Mouse (Mus musculus): ENCODE measurements at regions not wholly inside any gene's neighbourhood (a gene's known extent, or its start where the extent isn't known, plus 50 kb on each side); places are given as distances from the start of the nearest gene placed in this dataset.

- no peaks in the 10 kb centered on the region for H3K27me3 ChIP-seq (ENCODE audit: control insufficient read depth, insufficient read depth, insufficient read length)
- H3K79me3 ChIP-seq (ENCODE audit: low read depth), result no peaks in the 10 kb centered on the region
- TF ChIP-seq MAX (IDR thresholded peaks at IDR 0.05), result peak; percentile 73
- no peak for TF ChIP-seq FOSL1 (IDR thresholded peaks at IDR 0.05; ENCODE audit: insufficient read depth, low read length, poor library complexity, severe bottlenecking)
- H3K79me2 ChIP-seq (ENCODE audit: control insufficient read depth, insufficient read depth), result no peaks in the 10 kb centered on the region
- H3K36me3 ChIP-seq (ENCODE audit: control insufficient read depth, insufficient read depth), result no peaks in the 10 kb centered on the region
- no peak overlapping the region for H3ac ChIP-seq (ENCODE audit: control insufficient read depth, insufficient read length, low read depth)
- no peak overlapping the region for H3K4me3 ChIP-seq (ENCODE audit: insufficient read depth, poor library complexity, severe bottlenecking)
Observed at GRCm38 (mm10) chr13:52069714-52070113, 223.2 kb downstream of the Gadd45g start.

GRCm38 (mm10) chr13:52070731-52071663 is 224.5 kb downstream of the Gadd45g start:
- Histone ChIP-seq H3ac (ENCODE audit: control insufficient read depth, insufficient read length, low read depth) (no peak overlapping the region), H3K4me3 (ENCODE audit: insufficient read depth, poor library complexity, severe bottlenecking) (no peak overlapping the region), H3K79me3 (ENCODE audit: low read depth) (no peaks in the 10 kb centered on the region), H3K79me2 (ENCODE audit: control insufficient read depth, insufficient read depth) (no peaks in the 10 kb centered on the region), H3K27me3 (ENCODE audit: control insufficient read depth, insufficient read depth, insufficient read length) (no peaks in the 10 kb centered on the region), H3K36me3 (ENCODE audit: control insufficient read depth, insufficient read depth) (no peaks in the 10 kb centered on the region)
- TF ChIP-seq MAX (IDR thresholded peaks at IDR 0.05) (no peak), MYOG (IDR thresholded peaks at IDR 0.05; ENCODE audit: control insufficient read depth, extremely low read depth, insufficient read length) (no peak), CEBPB (IDR thresholded peaks at IDR 0.05; ENCODE audit: low read depth) (no peak), FOSL1 (IDR thresholded peaks at IDR 0.05; ENCODE audit: insufficient read depth, low read length, poor library complexity, severe bottlenecking) (no peak), USF1 (IDR thresholded peaks at IDR 0.05; ENCODE audit: low read depth) (no peak), CTCF (IDR thresholded peaks at IDR 0.05; ENCODE audit: control insufficient read depth, insufficient read depth, insufficient read length) (no peak), MYOD1 (IDR thresholded peaks at IDR 0.05; ENCODE audit: control insufficient read depth, insufficient read length, low read depth) (no peak)

- Histone ChIP-seq H3K4me3 (ENCODE audit: insufficient read depth, poor library complexity, severe bottlenecking) (no peak overlapping the region), H3K79me2 (ENCODE audit: control insufficient read depth, insufficient read depth) (no peaks in the 10 kb centered on the region), H3K79me3 (ENCODE audit: low read depth) (no peaks in the 10 kb centered on the region), H3ac (ENCODE audit: control insufficient read depth, insufficient read length, low read depth) (no peak overlapping the region), H3K27me3 (ENCODE audit: control insufficient read depth, insufficient read depth, insufficient read length) (no peaks in the 10 kb centered on the region), H3K36me3 (ENCODE audit: control insufficient read depth, insufficient read depth) (no peaks in the 10 kb centered on the region)
- TF ChIP-seq CEBPB (IDR thresholded peaks at IDR 0.05; ENCODE audit: low read depth) (no peak), MAX (IDR thresholded peaks at IDR 0.05) (no peak), FOSL1 (IDR thresholded peaks at IDR 0.05; ENCODE audit: insufficient read depth, low read length, poor library complexity, severe bottlenecking) (no peak), MYOD1 (IDR thresholded peaks at IDR 0.05; ENCODE audit: control insufficient read depth, insufficient read length, low read depth) (no peak), MYOG (IDR thresholded peaks at IDR 0.05; ENCODE audit: control insufficient read depth, extremely low read depth, insufficient read length) (no peak), USF1 (IDR thresholded peaks at IDR 0.05; ENCODE audit: low read depth) (no peak), CTCF (IDR thresholded peaks at IDR 0.05; ENCODE audit: control insufficient read depth, insufficient read depth, insufficient read length) (no peak)
Observed at GRCm38 (mm10) chr13:52077616-52078015, 231.1 kb downstream of the Gadd45g start.

GRCm38 (mm10) chr13:52078561-52078960 is 232.1 kb downstream of the Gadd45g start:
- H3ac ChIP-seq (ENCODE audit: control insufficient read depth, insufficient read length, low read depth), result no peak overlapping the region
- H3K4me3 ChIP-seq (ENCODE audit: insufficient read depth, poor library complexity, severe bottlenecking), result no peak overlapping the region
- peak; percentile 83 for TF ChIP-seq USF1 (IDR thresholded peaks at IDR 0.05; ENCODE audit: low read depth)
- peak; percentile 9 for TF ChIP-seq MYOD1 (IDR thresholded peaks at IDR 0.05; ENCODE audit: control insufficient read depth, insufficient read length, low read depth)
- TF ChIP-seq MAX (IDR thresholded peaks at IDR 0.05), result peak; percentile 82
- TF ChIP-seq MYOG (IDR thresholded peaks at IDR 0.05; ENCODE audit: control insufficient read depth, extremely low read depth, insufficient read length), result no peak
- H3K79me3 ChIP-seq (ENCODE audit: low read depth), result no peaks in the 10 kb centered on the region
- H3K27me3 ChIP-seq (ENCODE audit: control insufficient read depth, insufficient read depth, insufficient read length), result no peaks in the 10 kb centered on the region
- H3K36me3 ChIP-seq (ENCODE audit: control insufficient read depth, insufficient read depth), result no peaks in the 10 kb centered on the region
- no peaks in the 10 kb centered on the region for H3K79me2 ChIP-seq (ENCODE audit: control insufficient read depth, insufficient read depth)

- H3K79me2 ChIP-seq (ENCODE audit: control insufficient read depth, insufficient read depth), result no peaks in the 10 kb centered on the region
- TF ChIP-seq MAX (IDR thresholded peaks at IDR 0.05) (peak; percentile 79), CTCF (IDR thresholded peaks at IDR 0.05; ENCODE audit: control insufficient read depth, insufficient read depth, insufficient read length) (no peak), MYOG (IDR thresholded peaks at IDR 0.05; ENCODE audit: control insufficient read depth, extremely low read depth, insufficient read length) (no peak), FOSL1 (IDR thresholded peaks at IDR 0.05; ENCODE audit: insufficient read depth, low read length, poor library complexity, severe bottlenecking) (no peak), CEBPB (IDR thresholded peaks at IDR 0.05; ENCODE audit: low read depth) (no peak), MYOD1 (IDR thresholded peaks at IDR 0.05; ENCODE audit: control insufficient read depth, insufficient read length, low read depth) (peak; percentile 79), USF1 (IDR thresholded peaks at IDR 0.05; ENCODE audit: low read depth) (peak; percentile 2)
- H3K36me3 ChIP-seq (ENCODE audit: control insufficient read depth, insufficient read depth), result no peaks in the 10 kb centered on the region
- H3K4me3 ChIP-seq (ENCODE audit: insufficient read depth, poor library complexity, severe bottlenecking), result no peak overlapping the region
- no peaks in the 10 kb centered on the region for H3K27me3 ChIP-seq (ENCODE audit: control insufficient read depth, insufficient read depth, insufficient read length)
- H3ac ChIP-seq (ENCODE audit: control insufficient read depth, insufficient read length, low read depth), result peak overlapping the region; percentile 28
- H3K79me3 ChIP-seq (ENCODE audit: low read depth), result no peaks in the 10 kb centered on the region
Observed at GRCm38 (mm10) chr13:52079678-52080246, 233.3 kb downstream of the Gadd45g start.

All from C2C12 (cell line).